Mouse (Mus musculus) stomach, adult 2 months (tissue): ENCODE results near the gene Cog1. TPM values are rescaled to one million over a fixed set of nuclear protein-coding genes. Genes with fewer than 3 reads are reported as not detected.

Source experiments
- polyA plus RNA-seq: library from polyadenylated mRNA; depleted of rRNA; stranded (reverse); fragments of >200 nt; gene quantifications from 2 replicates; pipeline ENCODE4 v1.2.3, GENCODE M21; 2012; rRNA removed

Gene Cog1
- polyA plus RNA-seq: 21.6 TPM in 2 replicates

GRCm38 (mm10) chr11:113648690-113649352 is at the start of gene Cog1:
Gene Cog1, plus strand, starts transcription at chr11:113649169.

GRCm38 (mm10) chr11:113618672-113619419 is 30.1 kb upstream of the Cog1 start, which contains the start of gene Sstr2:
Gene Sstr2, plus strand, starts transcription at chr11:113619342.

GRCm38 (mm10) chr11:113649353-113650210 is 613 bp downstream of the Cog1 start, which contains the start of gene Slc39a11:
Gene Slc39a11, minus strand, starts transcription at chr11:113650079.

GRCm38 (mm10) chr11:113683957-113684706 is 35.2 kb downstream of the Cog1 start, which contains the start of the genes Fam104a and D11Wsu47e:
Gene Fam104a, minus strand, starts transcription at chr11:113684155.
Gene D11Wsu47e, plus strand, starts transcription at chr11:113684412.

GRCm38 (mm10) chr11:113709731-113710256 is 60.8 kb downstream of the Cog1 start, which contains the start of gene Cpsf4l:
Gene Cpsf4l, minus strand, starts transcription at chr11:113710017.

Other genes with a start within 250 kb of the Cog1 start
- 7.6 and 8.5 TPM in 2 replicates for gene Sstr2, start 29.8 kb upstream of the Cog1 start, polyA plus RNA-seq
- gene Slc39a11, start 910 bp downstream of the Cog1 start, polyA plus RNA-seq: 55.2 and 63.8 TPM in 2 replicates
- 20.8 and 30.8 TPM in 2 replicates for gene Fam104a, start 35.0 kb downstream of the Cog1 start, polyA plus RNA-seq
- 1.3 and 1.8 TPM in 2 replicates for gene D11Wsu47e, start 35.2 kb downstream of the Cog1 start, polyA plus RNA-seq
- gene Cpsf4l, start 60.8 kb downstream of the Cog1 start, polyA plus RNA-seq: 0.12 and 0.18 TPM in 2 replicates
- gene Cdc42ep4, start 102.7 kb downstream of the Cog1 start, polyA plus RNA-seq: 25.0 and 25.4 TPM in 2 replicates